Mouse (Mus musculus) frontal cortex, adult 2 months (tissue): ENCODE measurements around the gene Olfr424. TPM values are rescaled to one million over a fixed set of nuclear protein-coding genes. Genes with fewer than 3 reads are reported as not detected.
A peak's percentile ranks its signal among the peaks of the same experiment; 100 is the strongest.

Source experiments
- DNase-seq, 2 experiments: peaks; one replicate each; pipeline ENCODE4 v3.0.0; 2022; ENCODE audit warnings: low spot score in 1 of 2; ENCODE audit errors: extremely low spot score in 1 of 2
- polyA plus RNA-seq: library from polyadenylated mRNA; depleted of rRNA; stranded (reverse); fragments of >200 nt; gene quantifications from 2 replicates; pipeline ENCODE4 v1.2.3, GENCODE M21; 2012; rRNA removed

The Olfr424 gene
- not detected in 2 replicates for polyA plus RNA-seq

DNA sequence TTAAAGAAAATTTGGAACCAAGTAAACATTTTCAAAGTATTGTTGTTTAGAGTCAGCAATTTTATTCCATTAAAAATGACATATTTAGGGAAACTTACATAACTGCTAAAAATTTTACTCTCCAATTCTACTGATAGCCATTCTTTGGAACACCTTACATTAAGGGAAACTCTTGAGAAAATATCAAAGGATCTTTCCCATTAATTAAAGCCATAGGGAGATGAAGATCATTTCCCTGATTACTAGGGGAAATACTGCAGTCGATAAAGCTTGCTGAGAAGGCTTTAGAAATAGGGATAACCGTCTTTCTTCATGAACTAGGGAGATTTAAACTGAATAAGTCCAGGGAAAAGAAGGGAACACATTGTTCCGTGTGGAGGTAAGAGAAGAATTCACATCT, at the start of gene Olfr424:
Gene Olfr424 (plus strand): TSS at position 301 of the 400 bp plus-strand sequence.
- no peak for DNase-seq

DNA sequence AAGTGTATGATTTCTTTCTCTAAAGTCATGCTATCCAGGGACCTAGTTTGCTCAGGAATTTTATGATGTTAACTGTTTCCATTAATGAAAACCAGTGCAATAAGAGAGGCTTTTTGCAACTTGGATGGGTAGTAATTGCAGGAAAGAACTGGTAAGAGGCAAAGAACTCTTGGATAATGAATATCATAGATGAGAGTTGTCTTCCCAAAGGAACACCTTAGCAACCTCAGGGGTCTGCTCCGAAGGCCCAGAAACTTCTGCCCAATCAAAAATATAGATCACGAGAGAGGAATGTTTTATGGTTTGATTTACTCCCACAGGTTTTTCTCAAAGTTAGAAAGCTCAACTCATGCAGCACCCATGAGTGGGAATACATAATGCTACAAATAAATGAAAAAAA, 47.3 kb upstream of the Olfr424 start, which contains the start of gene Olfr429:
Gene Olfr429 (plus strand): TSS at position 301 of the 400 bp plus-strand sequence.
- no peak for DNase-seq

DNA sequence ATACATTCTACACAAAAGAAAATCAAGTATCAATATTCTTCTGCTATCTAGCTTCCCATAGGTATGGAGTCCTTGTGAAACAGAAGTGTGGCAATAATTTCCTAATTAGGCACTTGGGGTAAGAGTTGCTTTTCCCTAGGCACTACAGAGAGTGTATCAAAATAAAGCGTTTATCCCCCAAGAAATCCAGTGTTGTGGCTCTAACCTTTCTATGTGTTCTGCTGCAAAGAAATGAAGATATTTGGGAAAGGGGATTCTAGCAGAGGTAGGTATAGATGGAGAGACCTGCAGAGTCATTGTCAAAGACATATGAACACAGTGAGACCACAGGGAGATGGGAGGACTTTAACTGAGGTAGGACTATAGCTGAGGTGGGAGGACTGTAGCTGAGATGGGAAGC, 34.7 kb upstream of the Olfr424 start, which contains the start of gene Olfr427:
Gene Olfr427 (plus strand): TSS at position 301 of the 400 bp plus-strand sequence.
- no peak for DNase-seq

DNA sequence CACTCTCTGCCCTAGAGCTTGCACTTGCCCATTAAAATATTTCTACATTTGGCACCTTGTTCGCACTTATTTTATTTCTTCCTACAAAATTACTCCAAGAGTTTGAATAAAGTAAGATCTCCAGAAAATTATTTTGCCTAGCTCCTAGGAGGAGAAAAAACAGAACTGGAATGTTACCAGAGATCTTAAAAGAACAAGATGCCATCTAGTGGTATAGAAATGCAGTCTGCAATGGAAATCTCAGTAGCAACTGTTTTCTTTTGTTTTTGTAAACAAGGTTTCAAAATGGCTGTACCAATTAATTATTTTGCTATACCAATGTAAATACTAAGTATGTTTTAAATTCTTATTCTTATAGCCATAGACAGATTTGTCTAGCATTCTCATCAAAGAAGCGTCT, 27.6 kb upstream of the Olfr424 start:
- DNase-seq, result peak in 1 of 2 experiments; percentile 22

DNA sequence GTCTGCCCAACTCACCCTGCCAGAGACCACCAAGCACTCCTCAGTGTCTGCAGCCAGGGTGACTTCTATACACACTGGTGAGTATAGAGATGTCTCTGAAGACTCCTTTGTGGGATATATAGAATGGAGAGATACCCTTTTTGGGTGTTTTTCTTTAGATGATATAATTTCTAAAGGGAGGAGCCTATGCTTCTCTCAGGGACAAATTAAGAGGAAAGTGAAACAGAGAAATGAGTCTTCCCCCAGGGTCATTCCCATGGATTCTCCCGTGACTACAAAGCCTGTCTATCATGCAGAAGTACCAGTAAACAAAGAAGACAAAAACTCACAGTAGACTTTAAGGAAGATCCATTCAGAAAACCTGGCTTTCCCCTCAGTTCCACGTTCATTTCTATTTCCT, 10.3 kb upstream of the Olfr424 start, which contains the start of gene Olfr231:
Gene Olfr231 (minus strand): TSS at position 101 of the 400 bp plus-strand sequence.
- DNase-seq, result no peak

DNA sequence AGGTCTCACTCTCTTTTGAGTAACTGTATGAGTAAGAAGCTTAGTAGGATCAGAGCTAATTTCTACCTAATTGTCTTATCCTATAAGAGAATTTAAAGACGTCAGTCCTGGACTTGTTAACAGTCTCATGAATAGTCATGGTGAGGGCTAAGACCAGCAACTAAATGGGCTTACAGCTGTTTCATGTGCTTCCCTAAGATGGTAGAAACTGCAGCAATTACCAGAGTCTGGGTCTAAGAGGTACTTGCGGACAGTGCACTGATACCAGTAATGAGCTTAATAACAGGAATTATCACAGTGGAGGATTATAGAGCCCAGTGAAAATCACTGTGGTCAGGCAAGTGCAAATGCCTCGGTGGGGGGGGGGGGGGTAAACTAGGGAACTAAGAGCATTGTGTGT, 682 bp downstream of the Olfr424 start:
- DNase-seq, result no peak

DNA sequence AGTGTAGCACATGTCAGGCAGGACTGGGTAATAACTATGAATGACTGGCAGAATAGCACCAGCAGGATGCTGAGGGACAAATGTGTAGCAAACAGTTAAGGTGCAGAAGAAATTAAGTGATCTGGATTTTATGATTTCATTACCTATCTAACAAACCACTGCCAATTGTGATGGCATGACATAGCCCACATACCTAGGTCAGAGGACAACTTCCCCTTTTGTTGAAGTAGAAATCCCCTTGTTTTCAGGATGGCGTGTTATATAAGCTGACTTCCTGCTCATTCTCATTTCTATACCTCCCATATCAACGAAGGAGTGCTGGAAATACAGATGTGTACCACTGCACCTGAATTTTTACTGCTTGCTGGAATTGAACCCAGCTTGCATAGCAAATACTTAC, 10.1 kb downstream of the Olfr424 start:
- DNase-seq, result no peak

DNA sequence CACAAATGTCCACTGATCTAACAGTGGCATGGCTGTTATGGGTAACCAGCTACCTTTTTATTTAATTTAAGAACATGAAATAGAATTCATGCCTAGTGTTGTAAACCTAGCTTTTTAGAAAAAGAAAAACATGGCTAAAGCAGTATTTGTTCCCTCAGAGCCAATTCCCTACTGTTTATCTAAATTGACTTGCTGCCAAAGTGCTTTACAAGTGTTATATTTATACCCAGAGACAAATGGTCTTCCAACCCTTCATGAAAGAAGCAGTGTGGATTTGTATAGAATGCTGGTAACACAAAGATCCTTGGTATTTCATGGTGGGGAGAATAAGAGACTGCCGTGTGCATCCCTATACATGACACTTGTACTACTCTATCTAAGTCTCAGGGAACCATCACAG, 15.4 kb downstream of the Olfr424 start:
- DNase-seq, result peak in 1 of 2 experiments; percentile 2

DNA sequence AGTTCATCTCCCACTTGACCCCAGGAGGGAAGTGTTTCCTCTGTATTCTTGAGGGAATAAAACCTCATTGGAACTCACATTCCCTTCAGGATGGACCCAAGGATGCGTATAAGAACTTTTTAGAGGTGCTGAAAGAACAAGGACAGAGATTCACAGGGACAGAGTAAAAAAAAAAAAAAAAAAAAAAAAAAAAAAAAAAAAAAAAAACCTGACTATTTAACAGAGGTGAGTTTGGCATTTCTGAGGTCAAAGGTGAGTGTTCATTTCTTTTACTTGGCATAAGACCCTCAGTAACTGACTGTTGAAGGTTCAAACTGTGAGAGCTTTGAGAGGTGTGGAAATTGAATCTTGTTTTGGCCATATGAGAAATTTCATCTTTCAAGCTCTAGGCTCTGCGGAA, 18.0 kb downstream of the Olfr424 start:
- no peak for DNase-seq

DNA sequence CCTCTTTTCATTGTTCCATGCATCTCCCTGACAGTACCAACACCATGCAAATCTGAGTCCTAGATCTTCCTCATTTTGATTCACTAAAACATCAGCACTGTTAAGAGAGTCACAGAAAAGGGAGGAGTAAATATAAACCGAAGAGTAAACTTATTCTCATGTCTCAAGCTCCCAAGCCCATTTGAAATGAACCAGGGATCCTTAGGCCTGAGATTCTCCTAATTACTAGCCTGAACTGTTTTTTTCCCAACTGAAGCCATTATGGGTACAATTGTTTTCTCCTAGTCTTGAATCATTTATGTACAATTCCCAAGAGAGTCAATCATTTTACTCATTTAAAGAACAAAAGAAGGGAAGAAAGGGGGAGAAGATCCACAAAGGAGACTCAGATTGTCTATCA, 24.0 kb downstream of the Olfr424 start, which contains the start of gene Olfr420:
Gene Olfr420 (plus strand): TSS at position 301 of the 400 bp plus-strand sequence.
- no peak for DNase-seq

DNA sequence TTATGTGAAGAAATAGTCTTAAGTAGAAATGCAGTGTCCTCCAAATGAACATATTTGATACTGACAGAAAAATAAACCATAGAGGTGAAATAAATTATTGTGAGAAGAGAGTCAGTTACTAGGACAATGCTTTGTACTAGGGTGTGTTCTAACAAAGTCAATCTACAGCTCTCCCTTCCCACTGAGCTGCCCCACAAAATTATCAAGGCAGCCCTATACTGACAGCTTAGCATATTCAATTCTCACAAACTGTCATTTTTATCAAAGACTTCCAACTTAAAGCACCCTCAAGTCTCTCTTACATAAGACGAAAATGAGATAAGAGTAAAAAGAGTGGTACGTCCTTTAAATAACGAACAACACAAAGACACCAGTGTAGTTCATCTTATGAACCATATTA, 26.3 kb downstream of the Olfr424 start:
- DNase-seq, result no peak

DNA sequence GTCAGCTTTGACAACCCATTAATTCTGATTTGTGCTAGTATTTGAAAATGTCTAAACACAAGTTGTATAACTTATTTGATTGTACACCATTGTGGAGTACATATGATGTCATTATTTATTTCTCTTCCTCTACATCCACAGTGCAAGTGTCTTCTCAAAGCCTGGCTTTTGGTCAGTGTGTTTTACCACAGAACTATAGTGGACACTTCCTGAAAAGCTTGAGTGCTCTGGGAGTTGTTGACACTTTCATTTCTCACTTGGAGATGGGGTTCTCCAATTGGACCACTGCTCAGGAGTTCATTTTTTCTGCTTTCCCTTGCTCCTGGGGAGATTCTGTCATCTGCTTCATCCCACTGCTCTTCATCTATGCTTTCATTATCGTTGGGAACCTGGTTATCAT, 27.2 kb downstream of the Olfr424 start:
- no peak for DNase-seq

DNA sequence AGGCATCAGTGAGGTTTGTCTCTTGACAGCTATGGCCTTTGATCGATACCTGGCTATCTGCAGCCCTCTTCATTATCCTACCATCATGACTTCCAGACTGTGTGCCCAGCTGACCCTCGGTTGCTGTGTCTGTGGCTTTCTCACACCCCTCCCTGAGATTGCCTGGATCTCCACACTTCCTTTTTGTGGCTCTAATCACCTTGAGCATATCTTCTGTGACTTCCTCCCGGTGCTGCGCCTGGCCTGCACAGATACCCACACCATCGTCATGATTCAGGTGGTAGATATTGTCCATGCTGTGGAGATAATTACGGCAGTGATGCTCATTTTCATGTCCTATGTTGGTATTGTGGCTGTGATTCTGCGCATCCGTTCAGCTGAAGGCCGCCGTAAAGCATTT, 27.8 kb downstream of the Olfr424 start:
- DNase-seq, result no peak

DNA sequence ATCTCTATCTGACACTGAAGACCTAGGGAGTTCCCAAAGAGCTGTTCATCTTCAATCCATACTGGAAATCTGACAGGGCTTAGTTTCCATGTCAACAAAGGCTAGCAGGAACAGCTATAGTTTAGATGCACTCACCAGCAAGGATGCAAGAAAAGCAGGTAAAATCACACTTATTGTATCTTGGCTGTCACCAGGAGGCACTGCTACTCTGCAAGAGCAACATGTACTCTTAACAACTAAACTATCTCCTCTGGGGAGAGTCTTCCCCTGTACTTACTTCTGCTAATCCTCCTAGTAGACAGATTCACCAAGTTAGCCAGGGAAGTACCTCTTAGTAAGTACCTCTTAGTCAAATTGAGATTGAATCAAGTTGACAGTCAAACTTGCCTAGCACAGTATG, 37.7 kb downstream of the Olfr424 start:
- no peak for DNase-seq

DNA sequence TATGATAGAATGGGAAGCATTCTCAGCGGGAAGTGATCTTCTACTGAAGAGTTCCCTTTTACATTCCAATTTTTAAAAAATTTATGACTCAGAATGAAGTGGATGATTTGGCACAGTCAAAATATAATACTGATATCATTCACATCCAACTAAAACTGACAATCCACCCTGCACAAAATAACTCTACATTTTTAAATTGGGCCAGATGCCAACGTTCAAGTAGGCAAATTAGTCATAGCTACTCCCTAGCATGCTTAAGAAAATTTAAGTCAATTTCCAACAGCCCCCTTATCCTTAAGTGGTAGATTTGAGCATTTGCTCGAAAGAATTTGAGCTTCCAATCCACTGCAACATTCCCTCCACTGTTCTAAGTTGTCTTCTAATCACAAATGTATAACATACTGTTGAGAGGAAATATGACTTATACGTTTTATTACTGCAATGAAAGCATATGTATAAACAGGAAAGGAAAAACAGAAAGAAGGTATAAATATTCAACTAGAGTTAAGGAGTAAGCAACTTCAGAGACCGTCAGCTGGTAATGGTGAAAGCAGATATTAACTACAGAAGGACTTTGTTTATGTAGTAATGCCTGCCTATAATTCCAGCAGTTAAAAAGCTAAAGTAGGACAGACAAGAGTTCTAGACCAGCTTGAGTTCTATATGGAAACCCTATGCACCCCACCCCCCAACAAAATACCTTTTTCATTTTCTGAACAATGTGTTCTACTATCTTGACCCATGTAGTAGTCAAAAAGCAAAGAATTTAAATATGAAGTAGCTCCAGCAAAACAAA, 39.6 kb downstream of the Olfr424 start:
- peak in 1 of 2 experiments; percentile 39 for DNase-seq

DNA sequence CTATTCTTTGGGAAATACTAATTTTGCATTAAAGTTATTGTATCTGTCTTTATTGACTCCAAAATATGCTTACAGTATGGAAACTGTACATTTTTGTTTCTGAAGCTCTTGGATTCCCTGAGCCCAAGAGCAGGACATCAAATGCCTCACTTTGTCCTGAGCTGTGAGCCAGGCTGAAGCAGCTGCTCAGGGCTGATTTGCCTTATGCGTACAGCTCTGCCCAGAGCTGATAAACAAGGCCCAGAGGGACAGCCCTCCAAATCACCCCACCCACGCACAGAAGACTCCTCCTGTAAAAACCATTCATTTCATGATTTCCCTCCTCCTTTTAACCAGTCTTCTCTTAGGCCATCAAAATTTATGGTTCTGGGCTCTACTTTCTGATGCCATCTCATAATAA, 40.2 kb downstream of the Olfr424 start:
- no peak for DNase-seq

DNA sequence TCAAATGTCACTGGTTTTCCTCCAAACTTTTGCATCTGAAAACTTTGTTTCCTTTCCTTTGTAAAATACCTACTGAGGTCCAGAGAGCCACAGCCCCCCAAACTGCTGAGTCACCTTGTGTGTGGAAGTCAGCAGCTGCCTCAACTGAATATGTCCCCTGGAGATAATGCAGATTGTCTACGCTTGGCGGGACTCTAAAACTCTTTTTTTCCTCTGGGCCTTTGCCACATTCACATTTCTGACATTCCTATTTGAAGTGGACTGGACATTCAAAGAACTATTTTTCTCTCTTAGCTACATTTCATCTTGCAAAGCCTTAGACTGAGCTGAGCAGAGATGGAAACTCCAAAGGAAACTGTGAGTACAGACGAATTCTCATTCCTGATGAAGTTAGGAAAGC, 41.3 kb downstream of the Olfr424 start, which contains the start of gene Spta1:
Gene Spta1 (plus strand): TSS at position 172 of the 400 bp plus-strand sequence.
- DNase-seq, result no peak

Other genes starting within 250 kb of the Olfr424 start
- gene Ifi211, start 218.5 kb upstream of the Olfr424 start, polyA plus RNA-seq, result 0.13 and 0.14 TPM in 2 replicates
- gene Mndal, start 189.0 kb upstream of the Olfr424 start, polyA plus RNA-seq, result 1.3 and 1.6 TPM in 2 replicates
- 0.71 and 0.96 TPM in 2 replicates for gene Ifi203, start 188.8 kb upstream of the Olfr424 start, polyA plus RNA-seq
- gene Ifi202b, start 148.8 kb upstream of the Olfr424 start, polyA plus RNA-seq, result not detected in 2 replicates
- not detected in 2 replicates for gene Ifi205, start 99.7 kb upstream of the Olfr424 start, polyA plus RNA-seq
- gene Olfr433, start 90.8 kb upstream of the Olfr424 start, polyA plus RNA-seq, result not detected in 2 replicates
- gene Olfr432, start 82.3 kb upstream of the Olfr424 start, polyA plus RNA-seq, result not detected in 2 replicates
- gene Olfr430, start 64.9 kb upstream of the Olfr424 start, polyA plus RNA-seq, result not detected in 2 replicates
- not detected in 2 replicates for gene Olfr429, start 47.2 kb upstream of the Olfr424 start, polyA plus RNA-seq
- not detected in 2 replicates for gene Olfr427, start 34.6 kb upstream of the Olfr424 start, polyA plus RNA-seq
- not detected in 2 replicates for gene Olfr231, start 10.4 kb upstream of the Olfr424 start, polyA plus RNA-seq
- not detected in 2 replicates for gene Olfr420, start 24.1 kb downstream of the Olfr424 start, polyA plus RNA-seq
- gene Spta1, start 41.3 kb downstream of the Olfr424 start, polyA plus RNA-seq, result 0.02 TPM in 2 replicates
- not detected in 2 replicates for gene Olfr419, start 120.5 kb downstream of the Olfr424 start, polyA plus RNA-seq
- gene Mptx1, start 199.0 kb downstream of the Olfr424 start, polyA plus RNA-seq, result not detected in 2 replicates
- gene Olfr417, start 233.6 kb downstream of the Olfr424 start, polyA plus RNA-seq, result not detected in 2 replicates